Mouse (Mus musculus) cortical plate, adult 2 months (tissue): ENCODE data around the gene Pik3r5.

Experiments
- CTCF ChIP-seq: fragments of 200-500 bp; IDR thresholded peaks from 2 replicates; pipeline ENCODE4 v1.5.1; 2011; ENCODE audit warnings: mild to moderate bottlenecking, control low read depth, low read length; ENCODE audit not compliant: insufficient read depth; ENCODE audit errors: extremely low read depth
- POLR2A ChIP-seq: fragments of 200-500 bp; IDR thresholded peaks from 2 replicates; pipeline ENCODE4 v1.6.1; 2011; ENCODE audit warnings: mild to moderate bottlenecking, low read length, control low read depth; ENCODE audit not compliant: insufficient read depth; ENCODE audit errors: extremely low read depth

GRCm38 (mm10) chr11:68401428-68401827 lies 30.5 kb upstream of the Pik3r5 start:
- TF ChIP-seq POLR2A (no peak), CTCF (no peak)
